Comparison of ENCODE assay signal across 24 mouse cellular contexts in the genomic region with DNA sequence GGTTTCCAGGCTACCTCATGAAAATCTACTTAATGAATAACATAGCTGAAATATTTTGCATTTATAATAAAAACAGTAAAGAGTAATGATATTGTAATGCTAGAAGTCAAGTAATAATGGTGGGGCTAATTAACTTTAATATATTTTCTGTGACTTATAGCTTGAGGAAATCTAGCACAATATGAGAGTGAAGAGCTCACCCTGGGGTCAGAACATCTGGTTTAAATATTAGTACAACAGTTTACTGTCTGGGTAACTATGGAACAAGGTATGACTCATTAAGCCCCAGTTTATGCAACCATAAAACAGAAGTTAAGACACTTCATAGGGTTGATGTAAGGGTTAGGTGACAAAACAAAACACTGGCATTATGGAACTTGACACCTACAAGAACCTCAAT.
"Had no signal": no experiment of that assay in that cellular context is flagged by ENCODE, and none has a peak within 500 bp of the region (broad histone marks: within the 10 kb centered on the region; RNA-seq: fewer than 3 reads in every experiment).

No protein-coding gene starts in this region.

- H3K27me3 ChIP-seq: lung, embryonic 15.5 days; megakaryocyte, embryonic 14.5 days; midbrain, embryonic 12.5 days; neural tube, embryonic 13.5 days; neural tube, embryonic 15.5 days; stomach, embryonic 15.5 days had no signal

- H3K36me3 ChIP-seq: lung, embryonic 15.5 days; midbrain, embryonic 10.5 days; midbrain, embryonic 12.5 days; neural tube, embryonic 13.5 days; neural tube, embryonic 15.5 days; stomach, embryonic 15.5 days had no signal

- H3K4me3 ChIP-seq: lung, embryonic 15.5 days; megakaryocyte, embryonic 14.5 days; midbrain, embryonic 10.5 days; midbrain, embryonic 12.5 days; myocyte; neural tube, embryonic 13.5 days; neural tube, embryonic 15.5 days; stomach, embryonic 15.5 days had no signal

- H3K27ac ChIP-seq: lung, embryonic 15.5 days; macrophage; midbrain, embryonic 10.5 days; midbrain, embryonic 12.5 days; neural tube, embryonic 13.5 days; neural tube, embryonic 15.5 days; stomach, embryonic 15.5 days; stomach, postnatal 0 days had no signal

- H3K9ac ChIP-seq: liver, postnatal 0 days; lung, embryonic 15.5 days; midbrain, embryonic 12.5 days; neural tube, embryonic 13.5 days; neural tube, embryonic 15.5 days; stomach, embryonic 15.5 days had no signal

- H3K9me3 ChIP-seq: lung, embryonic 15.5 days; megakaryocyte, embryonic 14.5 days; midbrain, embryonic 10.5 days; midbrain, embryonic 12.5 days; neural tube, embryonic 15.5 days; stomach, embryonic 15.5 days had no signal

- ATAC-seq: liver, postnatal 0 days; lung, postnatal 0 days; midbrain, embryonic 16.5 days had no signal

- DNase-seq: liver, postnatal 0 days; lung, adult 2 months; lung, postnatal 14 days; lung, postnatal 36 days; midbrain, embryonic 14.5 days; retina, postnatal 1 day; right cerebral cortex, adult 18-20 months; right cerebral cortex, postnatal 25 days; right cerebral cortex, postnatal 4 days; spleen, adult 18-20 months; thymus, postnatal 14 days; thymus, postnatal 36 days had no signal

- H3K4me1 ChIP-seq: lung, embryonic 15.5 days; megakaryocyte, embryonic 14.5 days; midbrain, embryonic 10.5 days; midbrain, embryonic 12.5 days; neural tube, embryonic 13.5 days; neural tube, embryonic 15.5 days; stomach, embryonic 15.5 days had no signal

- H3K4me2 ChIP-seq: lung, embryonic 15.5 days; midbrain, embryonic 12.5 days; neural tube, embryonic 13.5 days; neural tube, embryonic 15.5 days; stomach, embryonic 15.5 days had no signal
